Mouse (Mus musculus) hindbrain, embryonic 15.5 days (tissue): ENCODE data around the gene Tmem217. TPM values are rescaled to one million over a fixed set of nuclear protein-coding genes. Genes with fewer than 3 reads are reported as not detected.
A peak's percentile ranks its signal among the peaks of the same experiment; 100 is the strongest.

Experiments
- ATAC-seq: fragments of 200-750 bp; cut with Nextera tagmentation; 2 replicates; pipeline ENCODE4 v1.8.0; 2017; ENCODE audit warnings: low read depth, moderate number of reproducible peaks, moderate TSS enrichment; ENCODE audit not compliant: low FRiP score
- H3K27ac ChIP-seq: fragments of 300-500 bp; sonication (generic); replicated peaks from 2 replicates; pipeline ENCODE4 v1.5.1; 2015; ENCODE audit warnings: mild to moderate bottlenecking, inconsistent platforms
- H3K27me3 ChIP-seq: fragments of 300-500 bp; sonication (generic); 2 replicates; pipeline ENCODE4 v1.6.1; 2015; ENCODE audit warnings: control low read depth, inconsistent platforms
- H3K36me3 ChIP-seq: fragments of 300-500 bp; sonication (generic); 2 replicates; pipeline ENCODE4 v1.6.1; 2015; ENCODE audit warnings: control low read depth, inconsistent platforms
- H3K4me1 ChIP-seq: fragments of 300-500 bp; sonication (generic); replicated peaks from 2 replicates; pipeline ENCODE4 v1.6.1; 2015; ENCODE audit warnings: control low read depth, inconsistent platforms
- H3K4me2 ChIP-seq: fragments of 300-500 bp; sonication (generic); 2 replicates; pipeline ENCODE4 v1.6.1; 2015; ENCODE audit warnings: moderate library complexity, mild to moderate bottlenecking, inconsistent platforms
- H3K4me3 ChIP-seq: fragments of 300-500 bp; sonication (generic); 2 replicates; pipeline ENCODE4 v1.5.1; 2015; ENCODE audit warnings: mild to moderate bottlenecking, inconsistent platforms
- H3K9ac ChIP-seq: fragments of 300-500 bp; sonication (generic); 2 replicates; pipeline ENCODE4 v1.6.1; 2015; ENCODE audit warnings: inconsistent platforms
- H3K9me3 ChIP-seq: fragments of 300-500 bp; sonication (generic); 2 replicates; pipeline ENCODE4 v1.6.1; 2016; ENCODE audit warnings: control low read depth, inconsistent platforms
- WGBS: fragments of 180-500 bp; shearing (Covaris S2); methylation state at CpG from one replicate; pipeline ENCODE4 v1.1.7; 2015; 5-methylcytosine and 5-hydroxymethylcytosine counted together
- polyA plus RNA-seq: library from polyadenylated mRNA; unstranded; fragments of >200 nt; fragmentation: Nextera tagmentation; extraction: Ambion mirVana; gene quantifications from 2 replicates; pipeline ENCODE4 v1.2.1, GENCODE M21; 2015

Tmem217 gene
- polyA plus RNA-seq, 1 experiment from 2014 or later = 1.3 TPM

DNA sequence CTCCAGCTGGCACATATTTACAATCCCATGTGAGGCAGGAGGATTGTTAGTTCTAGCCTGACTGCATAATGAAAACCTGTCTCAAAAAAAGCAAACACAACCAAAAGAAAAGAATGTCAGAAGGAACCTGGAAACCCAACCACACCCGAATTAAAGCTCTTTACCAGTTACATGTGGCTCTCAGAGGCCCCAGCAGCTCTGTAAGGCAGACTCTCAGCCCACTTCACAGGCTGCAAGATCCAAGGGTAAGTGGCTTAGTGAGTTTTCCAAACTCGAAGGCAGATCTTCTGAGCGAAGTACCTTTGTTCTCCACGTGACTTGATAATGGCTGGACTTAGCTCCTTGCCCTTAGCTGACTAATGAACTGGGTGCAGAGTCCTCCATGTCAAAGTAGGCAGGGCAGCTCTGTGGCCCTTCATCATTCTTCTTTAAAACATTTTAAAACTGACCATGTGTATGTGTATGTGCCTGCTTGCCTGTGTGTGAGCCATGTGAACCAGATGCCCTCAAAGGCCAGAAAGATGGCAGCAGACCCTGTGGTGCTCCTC, 27.5 kb upstream of the Tmem217 start:
- peaks cover 47% of the 10 kb centered on the region for H3K36me3 ChIP-seq
- H3K27me3 ChIP-seq = no peaks in the 10 kb centered on the region
- no peak overlapping the region for H3K27ac ChIP-seq
- no peaks in the 10 kb centered on the region for H3K4me1 ChIP-seq
- H3K9ac ChIP-seq = no peak overlapping the region
- WGBS = 92% methylated on average over 4 of the region's 4 CpGs
- ATAC-seq = no peak
- no peak overlapping the region for H3K4me3 ChIP-seq
- H3K4me2 ChIP-seq = no peak overlapping the region
- H3K9me3 ChIP-seq = no peaks in the 10 kb centered on the region

DNA sequence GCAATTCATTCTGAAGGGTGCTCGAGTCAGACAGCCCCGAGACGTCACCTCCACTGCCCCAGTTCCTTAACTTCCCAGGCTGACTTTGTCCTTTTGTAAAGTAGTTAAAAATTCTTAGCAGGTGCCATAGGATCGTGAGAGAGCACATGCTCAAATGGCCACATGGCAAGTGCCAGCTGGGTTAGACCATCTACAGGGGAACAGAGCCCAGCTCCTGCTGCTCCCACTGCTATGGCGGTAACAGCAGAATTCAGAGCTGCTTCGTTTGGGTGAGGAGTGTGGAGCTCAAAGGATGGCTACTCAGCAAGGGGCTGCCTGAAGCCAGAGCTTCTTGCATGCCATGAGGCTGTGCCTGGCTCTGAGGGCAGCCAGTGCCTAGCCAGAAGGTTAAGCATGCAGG, 17.6 kb upstream of the Tmem217 start:
- H3K4me1 ChIP-seq = no peaks in the 10 kb centered on the region
- WGBS = 69% methylated on average over 6 of the region's 6 CpGs
- no peak overlapping the region for H3K27ac ChIP-seq
- ATAC-seq = no peak
- H3K9ac ChIP-seq = no peak overlapping the region
- H3K4me3 ChIP-seq = no peak overlapping the region
- no peaks in the 10 kb centered on the region for H3K9me3 ChIP-seq
- no peaks in the 10 kb centered on the region for H3K27me3 ChIP-seq
- H3K4me2 ChIP-seq = no peak overlapping the region
- peaks cover 28% of the 10 kb centered on the region for H3K36me3 ChIP-seq

DNA sequence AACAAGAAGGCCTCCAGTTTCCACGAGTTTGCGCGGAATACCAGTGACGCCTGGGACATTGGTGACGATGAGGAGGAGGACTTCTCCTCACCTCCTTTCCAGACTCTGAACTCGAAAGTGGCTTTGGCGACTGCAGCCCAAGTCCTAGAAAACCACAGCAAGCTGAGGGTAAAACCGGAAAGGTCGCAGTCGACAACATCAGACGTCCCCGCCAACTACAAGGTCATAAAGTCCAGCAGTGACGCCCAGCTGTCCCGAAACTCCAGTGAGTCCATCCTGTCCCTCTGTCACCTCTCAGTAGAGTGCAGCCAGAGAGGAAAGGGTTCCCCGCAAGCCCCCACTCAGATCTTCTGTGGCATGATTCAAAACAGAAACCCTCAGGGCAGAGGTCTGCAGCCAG, 16.2 kb upstream of the Tmem217 start:
- Histone ChIP-seq H3K4me3 (no peak overlapping the region), H3K4me1 (no peaks in the 10 kb centered on the region), H3K9me3 (no peaks in the 10 kb centered on the region), H3K9ac (no peak overlapping the region), H3K27me3 (no peaks in the 10 kb centered on the region), H3K36me3 (peaks cover 28% of the 10 kb centered on the region), H3K4me2 (no peak overlapping the region), H3K27ac (no peak overlapping the region)
- ATAC-seq = no peak
- WGBS = 92% methylated on average over 15 of the region's 15 CpGs

DNA sequence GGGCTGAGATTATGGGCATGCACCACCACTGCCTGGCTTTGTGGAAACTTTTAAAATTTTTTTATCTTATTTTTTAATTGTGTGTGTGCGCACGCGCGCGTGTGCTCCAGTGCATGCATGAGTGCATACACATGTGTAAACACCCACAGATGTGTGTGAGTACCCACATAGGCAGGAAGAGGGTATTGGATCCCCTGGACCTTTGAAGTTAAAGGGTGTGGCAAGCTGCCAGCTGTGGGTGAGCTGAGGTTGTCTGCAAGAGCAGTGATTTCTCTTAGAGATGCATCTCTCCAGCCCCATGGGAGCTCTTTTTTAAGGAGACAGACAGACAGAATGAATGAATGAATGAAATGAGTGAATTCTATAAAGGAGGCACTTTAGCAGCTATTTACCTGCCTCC, 13.3 kb upstream of the Tmem217 start:
- 98% methylated on average over 5 of the region's 5 CpGs for WGBS
- Histone ChIP-seq H3K4me3 (no peak overlapping the region), H3K9me3 (no peaks in the 10 kb centered on the region), H3K36me3 (peaks cover 5% of the 10 kb centered on the region; the same call in 1 of the 2 replicates), H3K9ac (no peak overlapping the region), H3K27me3 (no peaks in the 10 kb centered on the region), H3K4me2 (no peak overlapping the region), H3K27ac (no peak overlapping the region), H3K4me1 (no peaks in the 10 kb centered on the region)
- no peak for ATAC-seq

DNA sequence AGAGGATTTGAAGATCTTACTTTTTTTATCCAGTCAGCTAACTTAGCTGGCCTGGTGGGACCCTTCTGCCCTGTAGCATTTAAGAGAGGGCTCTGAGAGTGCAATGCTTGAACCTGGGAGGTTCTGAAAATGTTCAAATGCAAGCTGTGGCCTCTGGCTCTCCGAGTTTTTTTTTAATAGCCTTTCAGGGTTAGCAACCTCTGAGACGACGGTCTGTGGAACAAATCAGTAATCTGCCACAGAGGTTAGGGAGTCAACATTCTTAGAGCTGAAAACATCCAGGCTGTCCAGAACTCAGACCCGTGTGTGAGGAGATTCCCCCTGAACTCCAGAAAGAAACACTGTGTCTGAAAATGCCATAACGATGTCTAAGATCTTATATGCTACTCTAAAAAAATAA, 6.3 kb upstream of the Tmem217 start:
- Histone ChIP-seq H3K36me3 (no peaks in the 10 kb centered on the region), H3K27ac (no peak overlapping the region), H3K4me1 (no peaks in the 10 kb centered on the region), H3K27me3 (no peaks in the 10 kb centered on the region), H3K4me3 (no peak overlapping the region), H3K9me3 (no peaks in the 10 kb centered on the region), H3K9ac (no peak overlapping the region), H3K4me2 (no peak overlapping the region)
- 76% methylated on average over 5 of the region's 5 CpGs for WGBS
- ATAC-seq = no peak

DNA sequence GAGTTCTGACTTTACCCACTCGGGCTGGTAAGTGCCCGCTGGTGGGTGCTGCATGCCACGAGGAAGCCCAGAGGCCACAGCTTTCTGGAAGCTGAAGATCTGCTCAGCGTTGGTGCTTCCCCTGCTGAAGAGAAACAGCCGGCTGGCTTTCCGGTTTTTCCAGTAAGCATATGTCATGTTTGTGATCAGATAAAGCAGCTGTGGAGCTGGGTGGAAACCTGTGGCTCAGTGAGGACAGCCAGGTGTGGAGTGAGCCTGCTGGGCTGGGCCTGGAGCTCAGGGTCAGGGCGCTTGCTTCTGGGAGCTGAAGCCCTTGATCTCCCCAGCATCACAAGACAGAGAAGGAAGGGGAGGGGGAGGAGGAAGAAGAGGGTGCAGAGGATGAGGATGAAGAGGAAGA, 4.7 kb upstream of the Tmem217 start:
- Histone ChIP-seq H3K4me3 (no peak overlapping the region), H3K36me3 (no peaks in the 10 kb centered on the region), H3K4me1 (no peaks in the 10 kb centered on the region), H3K27ac (no peak overlapping the region), H3K27me3 (no peaks in the 10 kb centered on the region), H3K9ac (no peak overlapping the region), H3K9me3 (no peaks in the 10 kb centered on the region), H3K4me2 (no peak overlapping the region)
- no peak for ATAC-seq
- WGBS = 94% methylated on average over 7 of the region's 7 CpGs

DNA sequence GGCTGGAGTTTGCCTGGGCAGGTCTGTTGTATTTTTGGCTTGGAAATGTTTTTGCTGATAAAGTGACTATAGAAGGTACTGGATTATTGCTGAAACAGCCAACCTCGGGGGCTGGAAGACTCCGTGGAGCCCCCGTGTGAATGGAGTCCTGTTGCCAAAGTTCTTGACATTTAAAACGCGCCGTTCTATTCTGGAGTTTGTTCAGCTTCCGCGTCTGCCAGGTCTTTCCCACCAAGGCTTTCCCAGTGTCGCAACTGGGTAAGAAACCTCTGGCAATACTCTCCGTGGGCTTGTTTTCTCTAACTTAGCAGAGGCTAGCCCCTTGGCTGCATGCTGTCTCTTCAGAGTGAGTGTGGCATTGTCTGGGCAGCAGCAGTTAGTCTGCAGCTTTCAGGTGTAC, 4.3 kb upstream of the Tmem217 start:
- WGBS = 91% methylated on average over 10 of the region's 10 CpGs
- Histone ChIP-seq H3K9ac (no peak overlapping the region), H3K27me3 (no peaks in the 10 kb centered on the region), H3K4me3 (no peak overlapping the region), H3K27ac (no peak overlapping the region), H3K4me2 (no peak overlapping the region), H3K4me1 (peaks cover 2% of the 10 kb centered on the region), H3K9me3 (no peaks in the 10 kb centered on the region), H3K36me3 (no peaks in the 10 kb centered on the region)
- no peak for ATAC-seq

DNA sequence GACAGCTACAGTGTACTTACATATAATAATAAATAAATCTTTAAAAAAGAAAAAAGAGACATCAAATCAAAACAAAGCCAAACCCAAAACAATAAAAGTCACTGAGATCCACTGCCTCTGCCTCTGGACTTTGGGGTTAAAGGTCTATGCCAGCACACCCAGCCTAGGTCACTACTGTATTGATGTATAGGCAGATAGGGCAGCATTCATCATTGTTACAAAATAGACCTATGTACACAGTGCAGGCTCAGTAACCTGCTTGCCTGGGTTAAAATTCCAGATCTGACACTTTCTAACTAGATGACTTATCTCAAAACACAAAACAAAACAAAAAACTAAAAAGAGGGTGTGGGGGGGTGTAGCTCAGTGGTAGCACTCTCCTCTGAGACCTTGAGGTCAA, 2.0 kb upstream of the Tmem217 start:
- no peak for ATAC-seq
- Histone ChIP-seq H3K4me3 (no peak overlapping the region), H3K27me3 (no peaks in the 10 kb centered on the region), H3K36me3 (no peaks in the 10 kb centered on the region), H3K9ac (no peak overlapping the region), H3K4me1 (peaks cover 20% of the 10 kb centered on the region), H3K4me2 (no peak overlapping the region), H3K27ac (no peak overlapping the region), H3K9me3 (no peaks in the 10 kb centered on the region)

DNA sequence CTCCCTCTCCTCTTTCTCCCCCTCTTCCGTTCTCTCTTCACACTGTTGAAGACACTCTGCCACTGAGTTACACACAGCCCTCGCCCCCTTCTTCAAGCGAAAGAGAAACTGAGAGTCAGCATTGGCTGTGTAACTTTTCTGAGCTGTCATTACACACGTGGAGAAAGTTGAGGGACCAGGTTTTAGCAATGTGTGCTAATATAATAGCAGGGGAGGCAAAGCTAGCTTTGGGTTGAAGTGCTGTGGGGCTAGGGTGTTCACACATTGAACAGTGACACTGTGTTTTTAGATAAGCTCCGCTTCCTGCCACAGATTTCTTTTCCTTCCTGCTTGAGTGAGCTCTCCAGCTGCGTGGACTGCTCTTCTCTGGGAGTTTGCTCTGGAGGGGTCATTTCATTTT, 1.2 kb downstream of the Tmem217 start:
- Histone ChIP-seq H3K4me1 (peaks cover 21% of the 10 kb centered on the region), H3K27ac (no peak overlapping the region), H3K36me3 (no peaks in the 10 kb centered on the region), H3K27me3 (no peaks in the 10 kb centered on the region), H3K9me3 (no peaks in the 10 kb centered on the region), H3K4me2 (peak overlapping the region; percentile 85), H3K4me3 (peak overlapping the region; percentile 71; the same call in 1 of the 2 replicates), H3K9ac (no peak overlapping the region)
- no peak for ATAC-seq
- 64% methylated on average over 6 of the region's 6 CpGs for WGBS

DNA sequence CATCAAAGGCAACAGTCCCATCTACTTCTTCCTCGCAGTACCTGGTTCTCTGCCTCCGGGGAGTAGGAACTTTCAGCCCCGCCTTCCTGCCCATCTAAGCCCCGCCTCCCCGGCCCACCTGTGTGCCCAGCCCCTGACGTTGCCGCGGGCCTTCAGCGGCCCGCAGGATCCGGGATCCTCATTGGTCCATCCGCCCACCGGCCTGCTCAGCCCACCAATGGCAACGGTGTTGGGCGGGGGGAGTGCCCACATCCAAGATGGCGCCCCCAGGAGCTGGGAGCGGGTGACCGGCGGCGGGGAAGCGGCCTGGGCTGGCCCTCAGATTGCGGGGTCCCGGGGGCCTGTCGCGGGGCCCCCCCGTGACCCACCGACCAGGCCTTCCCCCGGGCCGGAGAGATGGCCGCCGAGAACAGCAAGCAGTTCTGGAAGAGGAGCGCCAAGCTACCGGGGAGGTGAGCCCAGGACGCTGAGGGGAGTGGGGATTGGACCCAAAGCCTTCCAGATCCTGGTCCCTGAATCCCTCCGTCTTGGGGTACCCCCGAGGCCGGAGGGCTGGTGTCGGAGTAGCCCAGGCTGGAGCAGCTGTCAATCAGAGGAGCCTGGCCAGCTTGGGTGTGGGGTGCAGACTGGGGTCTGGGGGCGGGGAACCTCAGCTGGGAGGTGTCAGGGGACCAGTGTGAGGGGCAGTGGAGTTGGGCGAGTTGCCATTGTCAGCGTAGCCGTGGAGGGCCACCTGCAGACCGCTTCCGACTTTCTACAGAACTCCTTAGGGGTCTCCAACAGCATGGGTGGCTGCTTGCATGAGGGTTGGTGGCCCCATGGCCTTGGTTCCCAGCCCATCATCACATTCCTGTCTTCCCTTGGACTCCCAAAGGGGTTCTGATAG, 2.4 kb downstream of the Tmem217 start, which contains the start of the genes Gm17657 and Tbc1d22b:
Gene Gm17657 (minus strand): TSS at position 96 of the 886 bp plus-strand sequence.
Gene Tbc1d22b (plus strand): TSS at position 243 of the 886 bp plus-strand sequence.
- peaks cover 21% of the 10 kb centered on the region for H3K4me1 ChIP-seq
- no peaks in the 10 kb centered on the region for H3K27me3 ChIP-seq
- no peaks in the 10 kb centered on the region for H3K9me3 ChIP-seq
- peak; percentile 98 for ATAC-seq
- H3K4me3 ChIP-seq = peak within 1 kb of the TSS; percentile 71
- H3K27ac ChIP-seq = peak within 1 kb of the TSS; percentile 44
- peak within 1 kb of the TSS; percentile 82 for H3K9ac ChIP-seq
- peak within 1 kb of the TSS; percentile 85 for H3K4me2 ChIP-seq
- no peaks in the 10 kb centered on the region for H3K36me3 ChIP-seq
- under 1% methylated on average over 44 of the region's 44 CpGs for WGBS

DNA sequence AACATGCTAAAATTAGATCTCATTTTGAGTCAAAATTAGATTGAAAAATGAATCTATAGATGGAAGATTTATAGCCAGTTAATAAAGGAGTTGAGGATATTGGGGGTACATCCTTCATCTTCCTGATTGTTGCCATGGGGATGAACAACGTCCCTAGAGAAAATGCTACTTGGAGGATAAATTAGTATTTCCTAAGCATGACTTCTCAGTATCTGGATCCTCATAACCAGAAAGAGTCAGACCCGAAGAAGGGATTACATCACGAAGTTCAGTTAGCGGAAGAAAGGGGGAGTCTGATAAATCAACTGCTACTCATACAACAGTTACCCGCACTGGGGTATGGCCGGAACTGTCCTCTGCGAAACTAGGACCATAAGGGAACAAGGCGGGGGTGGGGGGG, 3.2 kb downstream of the Tmem217 start:
- no peaks in the 10 kb centered on the region for H3K9me3 ChIP-seq
- no peak overlapping the region for H3K27ac ChIP-seq
- peak; percentile 28; the same call in 1 of the 2 replicates for ATAC-seq
- H3K4me2 ChIP-seq = peak overlapping the region; percentile 85
- H3K27me3 ChIP-seq = no peaks in the 10 kb centered on the region
- H3K4me3 ChIP-seq = peak overlapping the region; percentile 71; the same call in 1 of the 2 replicates
- no peaks in the 10 kb centered on the region for H3K36me3 ChIP-seq
- peaks cover 21% of the 10 kb centered on the region for H3K4me1 ChIP-seq
- WGBS = 53% methylated on average over 8 of the region's 8 CpGs
- no peak overlapping the region for H3K9ac ChIP-seq

DNA sequence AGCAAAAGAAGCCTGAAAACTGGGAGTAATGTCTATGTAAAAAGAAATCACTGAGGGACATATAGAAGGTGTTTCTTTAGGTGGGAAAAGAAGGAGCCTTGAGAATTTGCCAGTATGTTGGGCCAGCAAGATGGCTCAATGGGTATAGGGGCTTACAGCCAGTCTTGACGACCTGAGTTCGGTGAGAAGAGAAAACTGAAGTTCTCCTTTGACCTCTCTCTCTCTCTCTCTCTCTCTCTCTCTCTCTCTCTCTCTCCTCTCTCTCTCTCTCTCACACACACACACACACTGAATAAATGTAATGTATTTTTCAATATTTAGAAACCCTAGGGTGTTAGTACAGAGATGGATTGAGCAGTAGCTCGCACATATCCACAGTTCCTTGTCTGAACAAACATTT, 3.7 kb downstream of the Tmem217 start:
- H3K4me2 ChIP-seq = no peak overlapping the region
- no peak for ATAC-seq

More for the DNA sequence above, 3.7 kb downstream of the Tmem217 start:
- Histone ChIP-seq H3K9ac (no peak overlapping the region), H3K27ac (no peak overlapping the region), H3K4me3 (no peak overlapping the region), H3K36me3 (no peaks in the 10 kb centered on the region), H3K9me3 (no peaks in the 10 kb centered on the region), H3K27me3 (no peaks in the 10 kb centered on the region), H3K4me1 (peaks cover 21% of the 10 kb centered on the region)
- 72% methylated on average over 3 of the region's 3 CpGs for WGBS
